Mouse (Mus musculus): ENCODE data around the gene Rhoj.

- TF ChIP-seq POLR2A (IDR thresholded peaks at IDR 0.05; ENCODE audit: low read depth, low read length) (no peak), EP300 (IDR thresholded peaks at IDR 0.05; ENCODE audit: low read length) (no peak), CTCF (conservative IDR thresholded peaks at IDR 0.05 in 1 of 2, IDR thresholded peaks at IDR 0.05 in 1 of 2; ENCODE audit: low read depth in 2 of 2, low read length in 2 of 2) (no peak), JUND (conservative IDR thresholded peaks at IDR 0.05; ENCODE audit: low read depth, low read length) (no peak), MAFK (IDR thresholded peaks at IDR 0.05; ENCODE audit: insufficient replicate concordance, low read length) (no peak), KAT2A (IDR thresholded peaks at IDR 0.05; ENCODE audit: insufficient replicate concordance, low read length) (no peak), ZC3H11A (IDR thresholded peaks at IDR 0.05; ENCODE audit: low read depth, low read length) (no peak), E2F4 (IDR thresholded peaks at IDR 0.05; ENCODE audit: insufficient replicate concordance, low read depth, low read length) (no peak), ETS1 (conservative IDR thresholded peaks at IDR 0.05; ENCODE audit: low read depth, low read length) (no peak), TBP (conservative IDR thresholded peaks at IDR 0.05; ENCODE audit: low read depth, low read length) (no peak), IRF4 (IDR thresholded peaks at IDR 0.05; ENCODE audit: low read depth, low read length) (no peak), CHD2 (IDR thresholded peaks at IDR 0.05; ENCODE audit: low read length) (no peak), USF2 (conservative IDR thresholded peaks at IDR 0.05; ENCODE audit: low read depth, low read length) (no peak), USF1 (IDR thresholded peaks at IDR 0.05; ENCODE audit: low read depth, low read length) (no peak)
Measured at GRCm38 (mm10) chr12:75290524-75290923, 17.6 kb upstream of the Rhoj start.
